Mouse (Mus musculus): ENCODE data around the gene Otop1. TPM values are rescaled to one million over a fixed set of nuclear protein-coding genes. Genes with fewer than 3 reads are reported as not detected.

The Otop1 gene
- polyA plus RNA-seq, 1 experiment from 2014 or later, result not detected

DNA sequence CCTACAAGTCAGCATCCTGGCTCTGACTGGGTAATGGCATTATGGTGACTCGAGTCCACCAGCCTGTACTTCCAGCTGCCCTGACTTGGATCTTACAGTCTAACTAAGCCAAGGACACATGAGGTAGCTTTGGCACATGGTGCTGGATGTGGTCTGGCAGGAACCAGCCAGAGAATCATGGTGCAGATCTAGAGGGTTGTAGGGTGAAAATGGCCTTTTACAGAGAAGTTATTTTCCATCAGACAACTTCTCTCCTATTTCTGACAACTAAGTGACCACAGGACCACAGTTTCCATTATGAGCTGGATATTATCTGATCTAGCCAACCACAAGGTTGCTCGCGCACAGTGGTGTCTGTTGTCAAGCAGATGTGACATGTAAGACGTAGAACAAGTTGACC, 1.9 kb upstream of the Otop1 start:
- WGBS (ENCODE audit: missing documents), result 70% methylated on average over 4 of the region's 4 CpGs
- Histone ChIP-seq H3K4me3 (ENCODE audit: inconsistent target) (no peak overlapping the region), H3K79me2 (ENCODE audit: inconsistent target) (no peaks in the 10 kb centered on the region)

GRCm38 (mm10) chr5:38276451-38276850, 679 bp downstream of the Otop1 start:
- no peaks in the 10 kb centered on the region for H3K79me2 ChIP-seq (ENCODE audit: inconsistent target)

More for the DNA sequence above, 1.9 kb upstream of the Otop1 start:
- H3K27ac ChIP-seq, result no peak overlapping the region
- H3K36me3 ChIP-seq (ENCODE audit: inconsistent target), result peaks cover 23% of the 10 kb centered on the region; the same call in 1 of the 2 replicates

DNA sequence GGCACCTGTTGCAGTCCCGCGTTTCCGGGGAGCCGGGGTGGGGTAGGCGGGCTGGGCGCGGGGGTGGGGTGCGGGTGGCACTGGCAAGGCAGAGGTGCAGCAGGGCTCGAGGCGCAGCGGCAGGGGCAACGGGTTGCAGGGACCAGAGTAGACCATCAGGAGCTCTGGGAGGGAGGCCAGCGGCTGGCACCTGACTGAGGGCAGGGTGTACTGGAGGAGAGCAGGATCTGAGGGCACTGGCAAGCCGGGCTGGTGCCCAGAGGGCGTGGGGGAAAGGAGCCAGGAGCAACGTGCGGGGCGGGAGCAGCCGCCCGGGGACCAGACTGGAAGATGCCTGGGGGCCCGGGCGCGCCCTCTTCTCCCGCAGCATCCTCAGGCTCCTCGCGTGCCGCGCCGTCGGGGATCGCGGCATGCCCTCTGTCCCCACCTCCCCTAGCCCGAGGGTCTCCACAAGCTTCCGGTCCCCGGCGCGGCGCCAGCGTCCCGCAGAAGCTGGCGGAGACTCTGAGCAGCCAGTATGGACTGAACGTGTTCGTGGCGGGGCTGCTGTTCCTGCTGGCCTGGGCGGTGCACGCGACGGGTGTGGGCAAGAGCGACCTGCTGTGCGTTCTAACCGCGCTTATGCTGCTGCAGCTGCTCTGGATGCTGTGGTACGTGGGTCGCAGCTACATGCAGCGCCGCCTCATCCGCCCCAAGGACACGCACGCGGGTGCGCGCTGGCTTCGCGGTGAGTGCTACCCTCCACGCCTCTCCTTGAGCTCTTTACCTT, 1.5 kb downstream of the Otop1 start:
- H3K27ac ChIP-seq, result no peak overlapping the region
- no peaks in the 10 kb centered on the region for H3K79me2 ChIP-seq (ENCODE audit: inconsistent target)
- 6% methylated on average over 65 of the region's 65 CpGs for WGBS (ENCODE audit: missing documents)
- no peaks in the 10 kb centered on the region for H3K36me3 ChIP-seq (ENCODE audit: inconsistent target)
- H3K4me3 ChIP-seq (ENCODE audit: inconsistent target), result no peak overlapping the region

More at GRCm38 (mm10) chr5:38276451-38276850, 679 bp downstream of the Otop1 start:
- H3K36me3 ChIP-seq (ENCODE audit: inconsistent target), result peaks cover 3% of the 10 kb centered on the region; the same call in 1 of the 2 replicates
- H3K4me3 ChIP-seq (ENCODE audit: inconsistent target), result no peak overlapping the region
- 5% methylated on average over 19 of the region's 19 CpGs for WGBS (ENCODE audit: missing documents)
- H3K27ac ChIP-seq, result no peak overlapping the region

- H3K36me3 ChIP-seq (ENCODE audit: inconsistent target), result no peaks in the 10 kb centered on the region
- no peak overlapping the region for H3K27ac ChIP-seq
- no peak overlapping the region for H3K4me3 ChIP-seq (ENCODE audit: inconsistent target)
- no peaks in the 10 kb centered on the region for H3K79me2 ChIP-seq (ENCODE audit: inconsistent target)
- 26% methylated on average over 12 of the region's 12 CpGs for WGBS (ENCODE audit: missing documents)
Observed at GRCm38 (mm10) chr5:38277936-38278600, 2.3 kb downstream of the Otop1 start.

GRCm38 (mm10) chr5:38280075-38280474, 4.3 kb downstream of the Otop1 start:
- 0% methylated on average over 1 of the region's 1 CpGs for whole genome bisulfite sequencing (ENCODE audit: missing documents)
- Histone ChIP-seq H3K27ac (no peak overlapping the region), H3K4me3 (ENCODE audit: inconsistent target) (no peak overlapping the region), H3K79me2 (ENCODE audit: inconsistent target) (no peaks in the 10 kb centered on the region), H3K36me3 (ENCODE audit: inconsistent target) (no peaks in the 10 kb centered on the region)

DNA sequence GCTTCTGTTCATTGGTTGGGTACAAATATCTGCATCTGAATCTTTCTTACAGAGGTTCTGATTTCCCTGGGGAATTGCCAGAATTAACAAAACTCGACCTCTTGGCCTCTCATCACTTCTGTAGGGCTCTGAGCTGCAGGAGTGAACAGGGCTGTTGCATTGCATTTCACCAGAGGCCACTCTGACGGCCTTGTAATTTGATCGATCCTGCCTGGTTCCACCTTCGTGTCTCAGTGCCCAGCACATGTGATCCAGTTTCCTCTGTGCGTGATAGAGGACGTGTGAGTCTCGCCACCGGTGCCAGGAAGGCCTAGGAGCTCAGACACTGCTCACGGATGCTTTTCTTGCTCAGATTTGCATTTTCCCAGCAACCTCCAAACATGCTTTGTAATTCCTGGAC, 10.0 kb downstream of the Otop1 start:
- Histone ChIP-seq H3K27ac (no peak overlapping the region), H3K4me3 (ENCODE audit: inconsistent target) (no peak overlapping the region), H3K36me3 (ENCODE audit: inconsistent target) (no peaks in the 10 kb centered on the region), H3K79me2 (ENCODE audit: inconsistent target) (no peaks in the 10 kb centered on the region)
- 79% methylated on average over 9 of the region's 9 CpGs for WGBS (ENCODE audit: missing documents)

GRCm38 (mm10) chr5:38288476-38288875, 12.7 kb downstream of the Otop1 start:
- no peak overlapping the region for H3K27ac ChIP-seq
- no peaks in the 10 kb centered on the region for H3K36me3 ChIP-seq (ENCODE audit: inconsistent target)
- H3K79me2 ChIP-seq (ENCODE audit: inconsistent target), result no peaks in the 10 kb centered on the region
- no peak overlapping the region for H3K4me3 ChIP-seq (ENCODE audit: inconsistent target)
- 76% methylated on average over 3 of the region's 3 CpGs for WGBS (ENCODE audit: missing documents)

DNA sequence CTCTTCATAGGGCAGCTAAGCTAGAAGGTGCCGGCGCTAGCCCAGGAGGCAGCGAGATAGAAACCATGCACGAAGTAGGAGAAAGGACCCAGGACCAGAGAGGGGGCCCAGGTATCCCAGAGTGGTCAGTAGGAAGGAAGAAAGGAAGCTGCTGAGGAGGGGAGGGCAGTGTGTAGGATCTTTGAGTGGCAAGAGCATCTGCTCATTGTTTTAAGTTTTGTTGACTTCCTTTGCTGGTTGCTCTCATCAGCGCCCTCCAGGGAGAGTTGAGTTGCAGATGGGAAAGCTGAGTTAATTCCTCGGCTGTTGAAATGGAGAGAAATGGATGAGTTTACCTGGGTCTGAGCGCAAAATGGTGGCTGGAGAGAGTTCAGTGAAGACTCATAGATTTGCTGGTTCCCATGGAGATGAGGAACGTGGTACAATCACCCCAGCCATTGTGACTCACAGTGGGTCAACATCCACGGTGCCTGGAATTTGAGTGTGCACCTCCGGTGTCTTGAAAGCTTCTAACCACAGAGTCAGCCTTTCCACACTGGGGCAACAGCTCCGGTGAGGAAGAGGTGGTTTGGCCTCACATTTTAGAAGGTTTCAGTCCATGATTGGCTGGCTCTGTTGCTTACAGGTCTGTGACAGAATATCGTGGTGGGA, 26.1 kb downstream of the Otop1 start:
- no peak overlapping the region for H3K27ac ChIP-seq
- H3K4me3 ChIP-seq (ENCODE audit: inconsistent target), result no peak overlapping the region
- H3K79me2 ChIP-seq (ENCODE audit: inconsistent target), result no peaks in the 10 kb centered on the region
- 87% methylated on average over 12 of the region's 12 CpGs for WGBS (ENCODE audit: missing documents)
- H3K36me3 ChIP-seq (ENCODE audit: inconsistent target), result no peaks in the 10 kb centered on the region

- no peak overlapping the region for H3K27ac ChIP-seq
- 54% methylated on average over 12 of the region's 12 CpGs for WGBS (ENCODE audit: missing documents)
- H3K36me3 ChIP-seq (ENCODE audit: inconsistent target), result no peaks in the 10 kb centered on the region
- no peak overlapping the region for H3K4me3 ChIP-seq (ENCODE audit: inconsistent target)
- H3K79me2 ChIP-seq (ENCODE audit: inconsistent target), result no peaks in the 10 kb centered on the region
Observed at GRCm38 (mm10) chr5:38302651-38303050, 26.9 kb downstream of the Otop1 start.

GRCm38 (mm10) chr5:38305241-38305640, 29.5 kb downstream of the Otop1 start:
- 84% methylated on average over 2 of the region's 2 CpGs for WGBS (ENCODE audit: missing documents)
- no peaks in the 10 kb centered on the region for H3K36me3 ChIP-seq (ENCODE audit: inconsistent target)
- no peaks in the 10 kb centered on the region for H3K79me2 ChIP-seq (ENCODE audit: inconsistent target)
- no peak overlapping the region for H3K4me3 ChIP-seq (ENCODE audit: inconsistent target)
- no peak overlapping the region for H3K27ac ChIP-seq

- Histone ChIP-seq H3K36me3 (ENCODE audit: inconsistent target) (no peaks in the 10 kb centered on the region), H3K27ac (no peak overlapping the region), H3K4me3 (ENCODE audit: inconsistent target) (no peak overlapping the region; the same call in 1 of the 2 replicates), H3K79me2 (ENCODE audit: inconsistent target) (no peaks in the 10 kb centered on the region)
- WGBS (ENCODE audit: missing documents), result 14% methylated on average over 26 of the region's 26 CpGs
Observed at GRCm38 (mm10) chr5:38307255-38308101, 31.7 kb downstream of the Otop1 start.

DNA sequence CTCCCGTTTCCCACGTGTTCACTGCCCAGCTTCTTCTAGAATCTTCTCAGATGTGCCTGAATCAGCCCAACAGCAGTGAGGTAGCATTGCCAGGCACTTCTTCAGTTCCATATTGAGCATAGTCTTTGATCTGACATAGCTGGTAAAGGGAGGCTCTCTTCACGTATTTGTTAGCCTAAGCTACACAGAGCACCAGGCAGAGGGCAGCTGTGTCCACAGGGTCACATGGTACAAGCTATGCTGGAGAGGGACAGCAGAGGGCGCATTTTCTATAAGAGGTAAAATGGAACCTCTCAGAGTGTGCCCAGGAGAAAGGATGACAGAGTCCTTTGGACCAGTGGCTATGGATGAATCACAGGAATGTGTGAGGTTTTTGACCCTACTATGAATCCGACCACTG, 33.1 kb downstream of the Otop1 start:
- 49% methylated on average over 5 of the region's 5 CpGs for WGBS (ENCODE audit: missing documents)
- H3K4me3 ChIP-seq (ENCODE audit: inconsistent target), result no peak overlapping the region
- no peaks in the 10 kb centered on the region for H3K36me3 ChIP-seq (ENCODE audit: inconsistent target)
- no peaks in the 10 kb centered on the region for H3K79me2 ChIP-seq (ENCODE audit: inconsistent target)
- no peak overlapping the region for H3K27ac ChIP-seq

DNA sequence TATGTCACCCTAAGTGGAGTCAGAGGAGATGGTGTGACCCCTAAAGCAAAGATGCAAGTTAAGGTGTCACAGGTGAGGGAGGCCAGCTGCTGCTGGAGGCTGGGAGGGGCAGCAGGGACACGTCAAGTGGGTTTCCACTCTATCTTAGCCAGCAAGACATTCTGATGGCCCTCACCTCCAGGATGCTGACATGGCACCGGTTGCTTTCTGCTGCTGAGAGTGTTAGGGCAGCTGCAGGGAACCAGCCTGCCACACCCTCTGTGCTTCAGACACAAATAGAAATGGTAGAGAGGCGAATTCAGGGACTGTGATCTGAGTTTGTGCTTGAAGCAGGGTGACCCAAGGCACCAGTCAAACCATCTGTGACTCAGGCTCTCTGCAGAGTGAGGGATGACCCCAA, 34.0 kb downstream of the Otop1 start:
- Histone ChIP-seq H3K36me3 (ENCODE audit: inconsistent target) (no peaks in the 10 kb centered on the region), H3K79me2 (ENCODE audit: inconsistent target) (no peaks in the 10 kb centered on the region), H3K4me3 (ENCODE audit: inconsistent target) (no peak overlapping the region), H3K27ac (no peak overlapping the region)
- 63% methylated on average over 3 of the region's 3 CpGs for whole genome bisulfite sequencing (ENCODE audit: missing documents)

All from macrophage (primary cell).